Mouse (Mus musculus) liver, adult 2 months (tissue): ENCODE measurements at regions not wholly inside any gene's neighbourhood (a gene's known extent, or its start where the extent isn't known, plus 50 kb on each side); places are given as distances from the start of the nearest gene placed in this dataset.

Experiments used
- CTCF ChIP-seq: fragments of 200-500 bp; IDR thresholded peaks from 2 replicates; pipeline ENCODE4 v1.5.1; 2011; ENCODE audit warnings: low read depth, low read length, control low read depth
- POLR2A ChIP-seq: fragments of 200-500 bp; IDR thresholded peaks from 2 replicates; pipeline ENCODE4 v1.6.1; 2011; ENCODE audit warnings: low read length, control low read depth; ENCODE audit not compliant: insufficient read depth; ENCODE audit errors: extremely low read depth

- TF ChIP-seq CTCF, result no peak
- TF ChIP-seq POLR2A, result no peak
These were observed 600.6 kb upstream of the Fam174a start for GRCm38 (mm10) chr1:94712812-94713211.
